Mouse (Mus musculus) neural tube, embryonic 14.5 days (tissue): Measurements from ENCODE around the gene Gm11236. TPM values are rescaled to one million over a fixed set of nuclear protein-coding genes. Genes with fewer than 3 reads are reported as not detected.
"Not testable (repeated sequence)": the region's sequence is repeated elsewhere in the genome, so short reads cannot be mapped to it uniquely, and the experiment has no call there.

Source experiments
- ATAC-seq: fragments of 200-750 bp; cut with Nextera tagmentation; 2 replicates; pipeline ENCODE4 v1.8.0; 2017; ENCODE audit warnings: low read depth, mild to moderate bottlenecking, moderate TSS enrichment, moderate library complexity
- H3K27ac ChIP-seq: fragments of 300-500 bp; sonication (generic); 2 replicates; pipeline ENCODE4 v1.5.1; 2014; ENCODE audit warnings: low read depth, mild to moderate bottlenecking, control low read depth, low read length, moderate library complexity, mixed read lengths
- H3K27me3 ChIP-seq: fragments of 300-500 bp; sonication (generic); 2 replicates; pipeline ENCODE4 v1.6.1; 2014; ENCODE audit warnings: low read length; ENCODE audit not compliant: control insufficient read depth, insufficient read depth
- H3K36me3 ChIP-seq: fragments of 300-500 bp; sonication (generic); 2 replicates; pipeline ENCODE4 v1.6.1; 2014; ENCODE audit warnings: low read length, mixed read lengths; ENCODE audit not compliant: control insufficient read depth, insufficient read depth
- H3K4me1 ChIP-seq: fragments of 300-500 bp; sonication (generic); 2 replicates; pipeline ENCODE4 v1.6.1; 2014; ENCODE audit warnings: low read length; ENCODE audit not compliant: control insufficient read depth, insufficient read depth
- H3K4me2 ChIP-seq: fragments of 300-500 bp; sonication (generic); 2 replicates; pipeline ENCODE4 v1.6.1; 2014; ENCODE audit warnings: mild to moderate bottlenecking, low read depth, low read length, control low read depth
- H3K4me3 ChIP-seq: fragments of 300-500 bp; sonication (generic); 2 replicates; pipeline ENCODE4 v1.5.1; 2014; ENCODE audit warnings: low read depth, low read length, control low read depth, mixed read lengths
- H3K9ac ChIP-seq: fragments of 300-500 bp; sonication (generic); replicated peaks from 2 replicates; pipeline ENCODE4 v1.6.1; 2014; ENCODE audit warnings: low read depth, mild to moderate bottlenecking, control low read depth, low read length, mixed read lengths
- H3K9me3 ChIP-seq: fragments of 300-500 bp; sonication (generic); 2 replicates; pipeline ENCODE4 v1.6.1; 2016; ENCODE audit warnings: low read length; ENCODE audit not compliant: control insufficient read depth
- WGBS: fragments of 180-500 bp; shearing (Covaris S2); extraction: QIAGEN DNeasy Blood & Tissue Kit; methylation state at CpG from one replicate; pipeline ENCODE4 v1.1.7; 2014; 5-methylcytosine and 5-hydroxymethylcytosine counted together
- polyA plus RNA-seq: library from polyadenylated mRNA; unstranded; fragments of >200 nt; fragmentation: Nextera tagmentation; extraction: Ambion mirVana; gene quantifications from 2 replicates; pipeline ENCODE4 v1.2.1, GENCODE M21; 2014

The Gm11236 gene
- not detected in 2 replicates for polyA plus RNA-seq

- H3K4me1 ChIP-seq, H3K27me3 ChIP-seq, H3K9ac ChIP-seq, H3K9me3 ChIP-seq, H3K27ac ChIP-seq, H3K4me3 ChIP-seq, H3K36me3 ChIP-seq, ATAC-seq, H3K4me2 ChIP-seq: not testable (repeated sequence)
- no CpG with 5 or more reads among the region's 4 CpGs for WGBS
Observed at GRCm38 (mm10) chr4:73637821-73638220, at the start of gene Gm11236. Gene Gm11236 (plus strand): TSS chr4:73638121.

GRCm38 (mm10) chr4:73599248-73599647, 38.7 kb upstream of the Gm11236 start:
- Histone ChIP-seq H3K36me3 (no peaks in the 10 kb centered on the region), H3K4me2 (no peak overlapping the region), H3K4me1 (no peaks in the 10 kb centered on the region), H3K4me3 (no peak overlapping the region), H3K27me3 (no peaks in the 10 kb centered on the region), H3K9me3 (no peaks in the 10 kb centered on the region), H3K9ac (no peak overlapping the region), H3K27ac (no peak overlapping the region)
- 9% methylated on average over 3 of the region's 3 CpGs for WGBS
- peak; percentile 86 for ATAC-seq

DNA sequence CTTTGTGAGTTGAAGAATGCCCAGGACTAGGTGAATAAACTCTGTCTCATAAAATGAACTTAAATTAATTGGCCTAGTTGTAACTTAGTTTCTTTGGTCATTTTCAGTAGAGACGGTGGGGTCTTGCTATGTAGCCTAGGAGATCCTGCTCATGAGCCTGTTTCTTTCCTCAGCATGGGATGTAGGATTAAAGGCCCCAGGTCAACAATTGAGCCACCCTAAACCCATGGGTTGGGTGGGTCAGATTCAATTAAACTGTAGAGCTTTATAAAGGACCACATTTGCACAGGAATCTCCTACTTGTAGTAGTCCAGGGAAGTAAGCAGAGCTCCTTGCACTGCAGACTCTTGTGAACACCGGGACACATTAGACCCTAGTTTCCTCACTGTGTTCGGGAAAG, 30.3 kb upstream of the Gm11236 start, which contains the start of gene Gm11238:
Gene Gm11238 (plus strand): TSS at position 301 of the 400 bp plus-strand sequence.
- ATAC-seq, H3K27me3 ChIP-seq, H3K36me3 ChIP-seq, H3K4me3 ChIP-seq, H3K9me3 ChIP-seq, H3K4me2 ChIP-seq, H3K9ac ChIP-seq, H3K4me1 ChIP-seq, H3K27ac ChIP-seq: not testable (repeated sequence)
- no CpG with 5 or more reads among the region's 3 CpGs for WGBS

DNA sequence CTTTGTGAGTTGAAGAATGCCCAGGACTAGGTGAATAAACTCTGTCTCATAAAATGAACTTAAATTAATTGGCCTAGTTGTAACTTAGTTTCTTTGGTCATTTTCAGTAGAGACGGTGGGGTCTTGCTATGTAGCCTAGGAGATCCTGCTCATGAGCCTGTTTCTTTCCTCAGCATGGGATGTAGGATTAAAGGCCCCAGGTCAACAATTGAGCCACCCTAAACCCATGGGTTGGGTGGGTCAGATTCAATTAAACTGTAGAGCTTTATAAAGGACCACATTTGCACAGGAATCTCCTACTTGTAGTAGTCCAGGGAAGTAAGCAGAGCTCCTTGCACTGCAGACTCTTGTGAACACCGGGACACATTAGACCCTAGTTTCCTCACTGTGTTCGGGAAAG, 15.2 kb upstream of the Gm11236 start, which contains the start of gene Gm11237:
Gene Gm11237 (plus strand): TSS at position 301 of the 400 bp plus-strand sequence.
- not testable (repeated sequence) for H3K27me3 ChIP-seq, H3K4me3 ChIP-seq, ATAC-seq, H3K9me3 ChIP-seq, H3K9ac ChIP-seq, H3K36me3 ChIP-seq, H3K4me2 ChIP-seq, H3K27ac ChIP-seq, H3K4me1 ChIP-seq
- WGBS: no CpG with 5 or more reads among the region's 3 CpGs

GRCm38 (mm10) chr4:73661864-73662263, 23.9 kb downstream of the Gm11236 start:
- not testable (repeated sequence) for H3K4me2 ChIP-seq, H3K36me3 ChIP-seq, H3K9ac ChIP-seq, H3K9me3 ChIP-seq, H3K27me3 ChIP-seq, H3K4me1 ChIP-seq, H3K4me3 ChIP-seq, H3K27ac ChIP-seq, ATAC-seq
- 84% methylated on average over 4 of the region's 4 CpGs for WGBS

DNA sequence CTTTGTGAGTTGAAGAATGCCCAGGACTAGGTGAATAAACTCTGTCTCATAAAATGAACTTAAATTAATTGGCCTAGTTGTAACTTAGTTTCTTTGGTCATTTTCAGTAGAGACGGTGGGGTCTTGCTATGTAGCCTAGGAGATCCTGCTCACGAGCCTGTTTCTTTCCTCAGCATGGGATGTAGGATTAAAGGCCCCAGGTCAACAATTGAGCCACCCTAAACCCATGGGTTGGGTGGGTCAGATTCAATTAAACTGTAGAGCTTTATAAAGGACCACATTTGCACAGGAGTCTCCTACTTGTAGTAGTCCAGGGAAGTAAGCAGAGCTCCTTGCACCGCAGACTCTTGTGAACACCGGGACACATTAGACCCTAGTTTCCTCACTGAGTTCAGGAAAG, 30.1 kb downstream of the Gm11236 start, which contains the start of gene Gm11239:
Gene Gm11239 (plus strand): TSS at position 301 of the 400 bp plus-strand sequence.
- not testable (repeated sequence) for H3K27ac ChIP-seq, ATAC-seq, H3K4me3 ChIP-seq, H3K9ac ChIP-seq, H3K27me3 ChIP-seq, H3K4me1 ChIP-seq, H3K4me2 ChIP-seq, H3K9me3 ChIP-seq, H3K36me3 ChIP-seq
- no CpG with 5 or more reads among the region's 4 CpGs for WGBS

- not testable (repeated sequence) for H3K4me3 ChIP-seq, H3K9ac ChIP-seq, H3K9me3 ChIP-seq, H3K27ac ChIP-seq, H3K27me3 ChIP-seq, ATAC-seq, H3K4me1 ChIP-seq, H3K36me3 ChIP-seq, H3K4me2 ChIP-seq
- WGBS: no CpG with 5 or more reads among the region's 4 CpGs
Observed at GRCm38 (mm10) chr4:73683216-73683615, 45.3 kb downstream of the Gm11236 start, which contains the start of gene Gm428. Gene Gm428 (plus strand): TSS chr4:73683516.

Other genes with a start within 250 kb of the Gm11236 start
- not detected in 2 replicates for gene Gm11487, start 233.0 kb upstream of the Gm11236 start, polyA plus RNA-seq
- not detected in 2 replicates for gene Gm11238, start 30.2 kb upstream of the Gm11236 start, polyA plus RNA-seq
- gene Gm11237, start 15.1 kb upstream of the Gm11236 start, polyA plus RNA-seq: not detected in 2 replicates
- not detected in 2 replicates for gene Gm11239, start 30.2 kb downstream of the Gm11236 start, polyA plus RNA-seq
- not detected in 2 replicates for gene Gm428, start 45.4 kb downstream of the Gm11236 start, polyA plus RNA-seq
- 0.60 and 0.62 TPM in 2 replicates for gene Rasef, start 152.9 kb downstream of the Gm11236 start, polyA plus RNA-seq
- gene Gm11758, start 238.1 kb downstream of the Gm11236 start, polyA plus RNA-seq: not detected in 2 replicates